Mouse (Mus musculus) left cerebral cortex, adult 8-10 months (tissue): Measurements from ENCODE around the gene Mrtfb. TPM values are rescaled to one million over a fixed set of nuclear protein-coding genes. Genes with fewer than 3 reads are reported as not detected.

Experiments used
- DNase-seq, 2 experiments: peaks; one replicate each; pipeline ENCODE4 v3.0.0; 2022; ENCODE audit warnings: low spot score in 2 of 2
- total RNA-seq, 4 experiments: library from RNA; stranded (reverse); gene quantifications; 2 replicates each; pipeline ENCODE4 v1.2.4; 2022

The Mrtfb gene
- total RNA-seq, 4 experiments from 2014 or later = 168 to 192 (median 172) TPM

GRCm38 (mm10) chr16:13350729-13351128 is 94.4 kb downstream of the Mrtfb start:
- DNase-seq = no peak

- DNase-seq = no peak
These were observed 95.0 kb downstream of the Mrtfb start for GRCm38 (mm10) chr16:13351268-13351667.

DNA sequence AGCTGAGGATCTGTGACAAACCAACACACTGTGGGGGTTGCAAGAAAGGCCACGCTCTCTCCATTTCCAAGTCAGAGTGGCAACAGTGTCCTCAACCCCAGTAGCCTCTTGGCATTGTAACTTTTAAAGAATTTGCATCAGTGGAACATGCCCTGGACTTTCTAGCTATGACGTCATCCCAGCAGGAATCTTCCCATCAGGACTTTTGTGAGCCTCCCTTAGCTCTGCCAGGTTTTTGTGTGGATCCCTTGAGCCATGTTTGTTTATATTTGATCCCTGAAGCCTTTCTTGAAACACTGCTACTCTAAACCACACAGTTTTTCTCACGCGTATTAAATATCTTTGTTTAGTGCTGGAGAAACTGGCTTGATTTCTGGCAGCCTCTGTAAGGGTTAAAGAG is 97.6 kb downstream of the Mrtfb start:
- DNase-seq = no peak

GRCm38 (mm10) chr16:13354431-13354830 is 98.2 kb downstream of the Mrtfb start:
- DNase-seq = no peak

DNA sequence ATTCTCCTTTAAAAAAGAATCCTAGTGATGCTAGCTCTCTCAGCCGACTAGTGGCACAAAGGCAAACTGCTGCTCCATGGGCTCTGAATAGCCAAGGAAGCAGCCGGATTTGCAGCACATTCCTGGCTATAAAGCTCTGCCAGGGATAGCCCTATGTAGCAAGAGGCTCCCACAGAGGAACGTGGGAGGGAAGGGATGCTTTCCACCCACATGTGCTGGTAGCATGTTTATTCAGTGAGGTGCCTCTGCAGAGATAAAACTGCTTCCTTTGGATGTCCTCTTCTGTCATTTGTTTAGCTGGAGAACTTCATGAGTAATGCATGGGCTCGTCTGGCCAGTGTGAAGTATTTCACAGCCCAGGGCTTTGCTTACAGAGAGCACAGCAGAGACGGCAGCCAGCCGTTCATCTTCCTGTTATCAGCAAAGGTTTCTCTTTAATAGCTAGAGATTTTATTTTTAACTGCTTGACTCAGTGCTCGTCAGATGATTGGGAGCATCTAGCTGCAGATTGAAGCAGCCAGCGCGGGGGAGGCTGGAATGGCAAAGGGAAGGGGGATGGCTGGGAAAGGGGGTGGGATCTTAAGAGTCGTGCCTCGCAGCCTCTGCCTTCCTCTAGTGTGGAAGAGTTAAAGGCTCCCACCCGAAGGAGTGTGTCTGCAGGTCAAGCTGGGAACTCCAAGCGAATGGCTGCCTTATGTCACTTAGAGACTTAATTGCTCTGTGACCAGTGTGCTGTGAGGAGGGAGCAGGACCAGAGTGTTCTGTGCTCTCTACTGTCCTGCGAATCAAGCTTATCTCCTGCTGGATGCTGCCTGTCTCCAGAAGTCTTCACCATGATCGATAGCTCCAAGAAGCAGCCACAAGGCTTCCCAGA is 101.8 kb downstream of the Mrtfb start:
- DNase-seq = peak; percentile 71 to 87

DNA sequence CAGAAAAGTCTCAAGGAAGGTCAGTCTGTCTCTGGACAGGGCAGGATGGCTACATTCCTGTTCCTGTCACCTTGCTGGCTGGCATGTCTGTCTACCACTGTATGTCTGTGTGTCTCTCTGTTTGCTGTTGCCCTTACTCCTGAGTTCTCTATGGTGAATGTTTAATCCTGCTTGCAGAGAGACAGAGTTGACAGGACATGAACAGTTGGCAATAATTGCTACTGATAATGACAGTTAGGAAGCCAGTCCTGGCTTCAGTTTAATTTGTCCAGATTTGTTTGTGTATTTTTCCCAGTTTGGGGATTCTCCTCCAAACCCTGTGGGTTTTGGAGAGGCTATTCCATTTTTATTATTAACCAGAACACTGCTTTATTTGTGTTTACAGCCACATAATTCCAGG is 102.5 kb downstream of the Mrtfb start:
- DNase-seq = no peak

DNA sequence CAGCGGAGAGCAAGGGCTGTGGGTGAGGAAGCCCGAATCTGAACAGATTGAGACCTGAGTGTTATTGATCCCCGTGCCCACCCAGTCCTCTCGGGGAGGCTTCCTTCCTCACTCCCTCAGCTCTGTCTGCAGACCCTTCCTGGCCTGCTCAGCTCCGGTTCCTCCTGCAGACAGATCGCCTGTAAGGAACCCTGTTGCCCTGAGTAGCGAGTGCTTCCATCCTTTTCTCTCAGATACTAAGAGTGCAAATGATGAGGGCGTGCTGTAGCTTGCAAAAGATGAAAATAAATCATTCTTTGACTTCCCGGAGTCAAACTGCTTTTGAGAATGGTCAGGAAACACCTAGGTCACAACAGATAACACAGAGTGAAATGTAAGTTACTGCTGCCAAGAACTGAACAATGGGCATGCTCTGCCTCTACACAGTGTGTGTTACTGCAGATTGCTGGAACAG is 103.2 kb downstream of the Mrtfb start:
- no peak for DNase-seq

DNA sequence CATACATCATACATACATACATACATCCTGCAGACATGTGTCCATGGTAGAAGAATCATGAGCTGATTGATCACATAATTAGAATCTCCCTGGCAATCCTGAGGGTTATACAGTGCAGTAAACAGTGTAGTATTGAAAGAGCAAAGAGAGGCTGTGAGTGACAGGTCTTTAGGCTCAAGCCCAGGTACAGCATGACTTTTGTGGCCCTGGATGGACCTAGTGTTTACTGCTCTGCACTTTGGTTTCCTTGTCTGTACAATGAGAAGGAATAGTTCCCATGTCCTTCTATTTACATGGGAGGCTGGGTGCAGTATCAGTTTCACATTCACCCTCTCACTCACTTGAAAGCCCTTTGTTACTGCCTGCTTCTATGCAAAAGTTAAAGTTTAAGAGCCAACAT is 103.9 kb downstream of the Mrtfb start:
- DNase-seq = no peak

DNA sequence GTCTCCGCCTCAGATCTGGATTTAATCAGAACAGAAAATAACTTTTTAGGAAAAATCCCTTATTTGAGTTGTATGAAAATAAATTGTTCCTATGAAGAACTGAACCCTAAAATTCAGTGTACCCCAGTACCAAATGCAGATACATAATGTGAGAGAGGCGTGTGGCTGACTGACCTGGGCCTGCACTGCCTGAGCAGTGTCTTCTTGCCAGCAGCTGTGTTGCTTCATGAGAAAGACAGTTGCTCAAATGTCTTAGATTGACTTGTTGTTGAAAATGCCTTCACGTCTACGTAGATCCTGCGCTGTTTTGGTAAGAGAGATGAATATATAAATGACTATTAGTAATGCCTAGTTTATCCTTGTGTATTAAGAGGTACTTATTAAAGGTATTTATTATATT is 104.6 kb downstream of the Mrtfb start:
- DNase-seq = no peak

DNA sequence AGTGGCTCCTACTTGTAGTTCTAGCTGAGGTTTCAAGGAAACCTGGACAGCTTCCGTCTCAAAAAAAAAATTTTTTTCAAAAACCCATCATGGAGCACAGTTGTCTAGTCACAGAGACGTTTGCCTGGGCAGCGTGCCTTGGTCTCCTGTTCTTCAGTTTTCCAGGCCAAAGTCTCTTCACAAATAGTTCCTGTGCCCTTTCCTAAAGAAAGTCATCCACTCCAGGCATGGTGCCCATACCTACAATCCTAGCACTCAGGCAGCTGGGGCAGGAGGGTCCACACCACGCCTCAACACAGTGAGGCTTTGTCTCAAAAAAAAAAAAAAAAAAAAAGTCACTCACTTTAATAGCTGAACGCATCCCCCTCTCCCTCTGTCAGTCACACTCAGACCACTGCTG is 106.9 kb downstream of the Mrtfb start:
- no peak for DNase-seq

GRCm38 (mm10) chr16:13364145-13364544 is 107.9 kb downstream of the Mrtfb start:
- no peak for DNase-seq

DNA sequence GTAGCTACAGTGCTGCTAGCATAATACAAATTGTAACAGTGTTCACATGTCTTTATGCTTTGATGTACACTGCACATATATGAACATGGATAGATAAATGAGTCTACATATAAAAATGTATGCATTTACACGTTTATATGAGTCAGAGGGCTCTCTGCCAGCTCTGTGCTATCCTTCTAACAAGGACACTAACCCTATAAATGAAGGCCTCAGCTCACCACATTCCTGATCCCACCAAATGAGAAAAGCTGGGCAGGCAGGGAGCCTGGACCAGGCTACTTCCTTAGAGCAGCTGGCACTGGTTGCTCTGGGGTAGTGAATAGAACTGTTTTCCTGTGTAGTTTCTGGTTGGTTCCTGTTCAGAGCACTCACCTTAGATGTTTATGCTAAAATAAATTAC is 110.0 kb downstream of the Mrtfb start:
- DNase-seq = no peak

- DNase-seq = peak; percentile 45 to 73
These were observed 110.7 kb downstream of the Mrtfb start for GRCm38 (mm10) chr16:13366802-13367465.

- DNase-seq = no peak
These were observed 111.2 kb downstream of the Mrtfb start for GRCm38 (mm10) chr16:13367466-13367856.

DNA sequence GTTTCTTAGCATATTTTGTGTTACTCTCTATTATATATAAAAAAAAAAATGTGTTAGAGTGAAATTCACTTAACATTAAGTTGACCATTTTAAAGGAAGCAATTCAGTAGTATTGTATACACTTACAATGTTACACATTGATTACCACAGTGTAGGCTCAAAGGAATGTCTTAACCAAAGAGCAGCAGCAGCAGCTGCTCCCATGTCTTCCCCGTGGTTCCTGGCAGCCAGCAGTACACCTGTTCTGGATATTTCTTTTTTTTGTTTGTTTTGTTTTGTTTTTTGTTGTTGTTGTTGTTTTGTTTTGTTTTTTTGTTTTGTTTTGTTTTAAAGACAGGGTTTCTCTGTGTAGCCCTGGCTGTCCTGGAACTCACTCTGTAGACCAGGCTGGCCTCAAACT is 112.4 kb downstream of the Mrtfb start:
- no peak for DNase-seq

DNA sequence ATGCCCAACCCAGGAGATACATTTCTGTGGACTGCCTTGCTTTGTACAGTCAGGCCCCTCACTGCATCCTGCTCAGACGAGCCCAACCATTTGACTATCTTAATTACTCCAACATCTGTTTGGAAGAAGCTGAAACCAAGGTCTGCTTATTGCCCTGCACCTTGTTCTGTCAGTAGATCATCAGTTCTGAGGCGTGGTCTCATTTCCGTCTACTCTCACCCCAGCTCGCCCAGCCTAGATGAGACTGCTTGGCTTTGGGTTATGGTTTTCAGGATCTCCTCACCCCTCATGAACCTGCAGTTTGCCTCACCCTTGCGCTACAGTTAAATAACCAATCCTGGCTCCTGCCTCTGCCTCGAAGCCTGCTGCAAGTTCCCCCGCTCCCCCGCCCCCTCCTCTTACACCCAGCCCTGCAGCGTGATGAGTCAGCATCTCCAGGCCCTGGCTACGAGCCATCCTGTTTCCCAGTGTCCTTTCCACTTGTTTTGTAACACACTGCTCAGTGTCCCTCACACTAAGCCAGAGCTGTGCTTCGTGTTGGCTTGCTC is 115.5 kb downstream of the Mrtfb start:
- DNase-seq = peak; percentile 64 to 77

DNA sequence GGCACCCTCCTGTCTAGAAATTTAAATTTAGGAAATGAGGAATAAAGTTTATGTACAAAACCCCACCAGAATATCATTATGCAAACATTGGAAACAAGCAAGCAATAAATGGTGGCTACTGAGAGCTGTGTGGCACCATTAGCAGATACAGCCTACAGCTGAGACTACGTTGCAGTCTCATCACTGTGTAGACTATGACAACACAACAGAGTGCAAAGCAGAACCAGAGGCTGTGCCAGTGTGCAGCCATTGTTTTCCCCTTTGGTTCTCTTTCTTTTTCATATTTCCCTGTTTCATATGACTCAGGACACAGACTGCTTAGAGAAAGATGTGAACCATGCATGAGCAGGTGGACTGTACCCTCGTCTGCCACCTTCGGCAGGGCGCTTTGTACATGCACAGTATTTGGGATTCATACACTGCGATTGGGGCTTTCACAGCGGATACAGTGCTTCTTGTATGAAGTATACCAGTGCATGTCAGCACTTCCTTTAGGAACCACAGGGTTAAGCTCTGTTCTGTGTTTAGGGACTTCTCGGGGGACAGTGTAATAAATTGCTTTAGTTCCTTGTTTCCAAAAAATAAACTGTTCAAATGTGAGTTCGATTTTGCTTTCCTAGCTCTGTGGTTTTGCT is 116.7 kb downstream of the Mrtfb start:
- no peak for DNase-seq

DNA sequence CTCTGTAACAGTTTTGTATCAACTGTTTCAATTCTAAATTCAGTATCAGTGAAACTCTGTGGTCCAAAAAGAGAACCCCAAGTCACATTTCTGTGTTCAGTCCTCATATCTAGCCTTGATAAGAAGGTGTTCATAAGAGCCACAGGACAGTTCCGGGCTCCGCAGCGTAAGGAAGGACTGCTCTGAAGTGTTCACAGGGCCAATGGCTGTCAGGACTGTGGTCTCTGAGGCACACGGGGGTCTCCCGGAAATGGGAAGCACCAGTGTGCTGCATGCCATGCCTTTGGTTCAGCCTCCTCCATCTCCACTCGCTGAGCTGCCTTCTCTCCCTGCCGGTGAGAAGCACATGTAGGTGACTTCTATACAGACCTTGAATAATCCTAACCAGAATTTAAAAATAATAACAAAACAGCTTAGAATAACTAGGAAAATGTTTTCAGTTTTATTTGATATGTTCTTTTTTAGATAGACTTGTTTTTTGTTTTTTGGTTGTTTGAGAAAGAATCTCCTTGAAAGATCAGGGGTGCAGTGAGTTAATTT is 120.7 kb downstream of the Mrtfb start:
- DNase-seq = no peak

DNA sequence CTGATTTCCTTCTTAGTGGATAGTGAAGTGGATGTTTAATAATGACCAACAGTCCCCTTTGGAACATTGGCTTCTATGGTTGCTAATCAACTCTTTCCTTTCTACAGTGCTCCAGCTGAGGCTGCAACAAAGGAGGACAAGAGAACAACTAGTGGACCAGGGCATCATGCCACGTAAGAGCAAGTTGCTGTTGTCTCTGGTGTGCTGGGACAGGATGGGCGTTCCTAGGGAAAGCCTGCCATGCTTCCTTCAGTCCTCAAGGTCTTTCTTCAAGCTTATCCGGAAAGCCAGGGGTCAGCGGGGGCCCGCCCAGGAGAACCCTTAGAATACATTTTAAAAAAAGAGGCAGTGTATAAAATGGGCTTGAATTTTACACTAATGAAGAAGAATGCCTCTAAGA is 121.9 kb downstream of the Mrtfb start:
- DNase-seq = no peak

DNA sequence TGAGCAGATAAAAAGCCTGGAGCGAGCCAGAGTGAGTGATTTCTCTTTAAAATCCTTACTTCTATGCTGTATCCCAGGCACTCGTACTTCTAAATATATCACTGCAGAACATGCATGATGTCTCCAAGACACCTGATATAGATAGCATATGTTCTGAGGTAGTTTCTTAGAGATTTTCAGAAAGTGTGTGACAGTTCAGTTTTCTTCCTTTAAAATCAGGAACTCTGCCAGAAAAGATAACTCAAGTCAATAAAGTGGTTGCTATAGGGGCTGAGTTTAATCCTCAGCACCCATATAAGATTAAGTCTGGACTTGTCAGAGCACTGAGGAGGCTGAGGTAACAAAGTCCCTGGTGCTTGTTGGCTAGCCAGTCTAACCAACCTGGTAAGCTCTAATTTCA is 123.6 kb downstream of the Mrtfb start:
- DNase-seq = no peak

DNA sequence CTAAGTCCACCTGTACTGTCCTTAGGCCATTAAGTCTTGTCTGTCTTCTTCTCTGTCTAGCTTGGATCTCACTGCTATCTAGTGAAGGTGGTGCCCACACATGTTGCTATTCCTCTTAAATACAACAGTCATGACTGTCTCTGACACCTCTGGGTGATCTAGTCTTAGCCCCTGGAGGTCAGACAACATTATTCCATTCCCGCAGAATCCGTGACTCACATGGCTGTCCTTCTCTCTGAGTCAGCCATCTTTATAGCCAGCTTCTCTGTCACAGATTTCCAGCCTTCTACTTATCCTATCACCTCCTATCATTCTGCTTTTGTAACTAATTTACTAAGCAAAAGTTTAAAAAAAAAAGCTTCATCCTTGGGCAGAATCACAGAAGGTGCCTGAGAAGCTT is 125.5 kb downstream of the Mrtfb start:
- DNase-seq = no peak

DNA sequence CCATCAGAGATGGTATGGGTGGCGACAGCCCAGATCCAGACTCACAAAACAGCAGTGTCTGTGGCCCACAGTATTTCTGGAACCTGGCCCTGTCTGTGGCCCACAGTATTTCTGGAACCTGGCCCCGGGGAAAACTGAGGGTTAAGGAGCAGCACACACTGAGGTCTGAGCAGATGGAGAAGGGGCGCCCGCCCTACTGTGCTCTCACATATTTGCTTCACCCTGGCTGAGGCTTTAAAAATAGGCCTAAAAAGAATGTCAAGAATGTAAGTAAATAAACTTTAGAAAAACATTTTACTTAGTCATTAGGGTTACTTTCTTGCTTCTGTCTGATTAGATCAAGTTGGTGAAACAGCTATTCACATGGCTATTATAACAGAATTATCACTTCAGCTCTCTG is 131.0 kb downstream of the Mrtfb start:
- DNase-seq = no peak
